Mouse (Mus musculus): ENCODE data around the gene Grsf1.

Grsf1 gene

DNA sequence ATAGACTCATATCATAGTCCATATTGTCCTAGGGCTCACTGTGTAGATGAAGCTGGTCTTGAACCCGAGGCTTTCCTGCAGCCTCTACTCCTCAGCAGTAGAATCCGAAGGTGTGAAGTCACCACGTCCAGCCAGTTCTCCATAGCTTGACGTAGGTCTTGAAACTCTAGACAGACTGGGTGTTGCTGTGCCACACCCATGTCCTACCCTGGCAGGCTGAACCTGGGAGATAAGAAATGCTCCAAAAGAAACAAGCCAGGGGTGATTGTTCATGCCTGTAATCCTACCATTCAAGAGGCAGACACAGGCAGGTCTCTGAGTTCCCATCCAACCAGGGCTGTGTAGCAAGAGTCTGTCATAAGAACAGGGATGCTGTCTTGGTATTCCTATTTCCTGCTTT is 48.4 kb downstream of the Grsf1 start:
- no peak for DNase-seq

DNA sequence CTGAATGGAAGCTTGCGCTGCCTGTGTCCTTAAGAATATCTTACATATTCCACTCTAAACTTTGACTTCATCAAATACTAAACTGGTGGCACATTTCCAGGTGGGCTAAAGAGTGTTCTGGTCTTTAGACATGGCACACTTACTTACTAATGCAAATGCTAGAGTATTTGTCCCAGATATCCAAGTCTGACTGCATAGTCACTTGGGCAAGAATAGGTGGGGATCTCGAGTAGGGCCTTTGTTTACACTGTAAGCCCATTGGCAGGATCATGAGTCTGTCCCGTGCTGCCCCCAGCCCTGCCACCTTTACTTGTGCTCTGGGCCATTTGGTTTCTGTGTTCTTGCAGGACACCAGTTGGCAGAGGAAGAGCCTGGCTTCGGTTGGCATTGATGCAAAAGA is 59.0 kb downstream of the Grsf1 start:
- no peak for DNase-seq

DNA sequence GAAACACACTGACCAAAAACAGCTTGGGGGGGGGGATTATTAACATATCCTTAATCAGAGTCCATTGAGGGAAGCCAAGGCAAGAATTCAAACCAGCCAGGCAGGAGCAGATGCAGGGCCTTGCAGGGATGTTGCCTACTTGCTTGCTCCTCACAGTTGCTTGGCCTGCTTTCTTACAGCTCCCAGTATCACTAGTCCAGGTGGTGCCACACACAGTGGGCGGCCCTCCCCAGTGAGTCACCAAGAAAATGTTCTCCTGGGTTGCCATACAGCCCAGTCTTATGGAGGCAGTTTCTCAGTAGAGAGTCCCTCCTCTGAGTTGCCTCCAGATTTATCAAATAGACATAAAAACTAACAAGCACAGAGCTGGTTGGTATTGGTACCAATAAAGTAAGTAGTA is 61.8 kb downstream of the Grsf1 start:
- DNase-seq, result no peak
